Mouse (Mus musculus): ENCODE measurements at regions not wholly inside any gene's neighbourhood (a gene's known extent, or its start where the extent isn't known, plus 50 kb on each side); places are given as distances from the start of the nearest gene placed in this dataset.

GRCm38 (mm10) chr14:85940585-85940984 lies 1200.5 kb downstream of the Diaph3 start:
- TF ChIP-seq POLR2A (IDR thresholded peaks at IDR 0.05; ENCODE audit: borderline replicate concordance, extremely low read depth, insufficient read depth, insufficient read length, poor library complexity, severe bottlenecking) = no peak
- TF ChIP-seq CTCF (IDR thresholded peaks at IDR 0.05; ENCODE audit: borderline replicate concordance, extremely low read depth, insufficient read depth, insufficient read length) = no peak

Data from brain, embryonic 14.5 days (tissue).